Mouse (Mus musculus): Measurements from ENCODE around the gene Parp3.

- TF ChIP-seq CTCF (IDR thresholded peaks at IDR 0.05; ENCODE audit: low read depth, low read length) = no peak
- no peak for TF ChIP-seq TAL1 (conservative IDR thresholded peaks at IDR 0.05; ENCODE audit: low read depth, low read length)
These were observed 48.0 kb downstream of the Parp3 start for GRCm38 (mm10) chr9:106428719-106429220.

Data from G1E (cell line).